Mouse (Mus musculus) heart, postnatal 0 days (tissue): ENCODE measurements at regions not wholly inside any gene's neighbourhood (a gene's known extent, or its start where the extent isn't known, plus 50 kb on each side); places are given as distances from the start of the nearest gene placed in this dataset.

ENCODE experiments used
- CTCF ChIP-seq: IDR thresholded peaks from 2 replicates; pipeline ENCODE4 v1.5.1; 2016; ENCODE audit warnings: antibody characterized with exemption, control low read depth, low read depth
- EP300 ChIP-seq: IDR thresholded peaks from 2 replicates; pipeline ENCODE4 v1.6.1; 2016; ENCODE audit warnings: antibody characterized with exemption, low read depth

- TF ChIP-seq CTCF = 0 out of 2 replicates have a peak, but pooled peaks have one; percentile 5
- TF ChIP-seq EP300 = no peak
Observed at GRCm38 (mm10) chr9:61059225-61059624, 264.9 kb downstream of the Uaca start.
